Mouse (Mus musculus): Measurements from ENCODE around the gene Ccm2l.

Ccm2l gene

GRCm38 (mm10) chr2:153053896-153054295 lies 11.9 kb upstream of the Ccm2l start:
- no peak for DNase-seq

GRCm38 (mm10) chr2:153055270-153055920 lies 10.4 kb upstream of the Ccm2l start:
- no peak for DNase-seq

DNA sequence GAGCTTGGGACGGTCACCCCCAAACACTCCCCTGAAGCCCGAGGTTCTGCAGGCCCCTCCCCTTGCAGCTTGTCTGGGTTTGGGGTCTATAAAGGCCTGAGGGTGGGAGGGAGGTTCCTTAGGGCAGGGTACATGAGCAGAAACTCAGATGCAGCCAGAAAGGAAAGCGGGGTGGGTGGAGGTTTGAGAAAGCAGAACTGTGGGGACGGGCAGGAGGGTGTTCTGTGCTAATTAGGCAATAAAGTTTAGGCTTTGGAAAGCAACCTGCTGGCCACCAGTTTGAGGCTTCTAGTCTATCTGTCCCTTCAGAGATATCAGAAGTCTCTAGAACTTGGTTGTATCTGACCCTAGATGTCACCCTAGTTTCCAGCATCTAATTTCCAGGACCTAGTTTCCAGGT lies 7.4 kb upstream of the Ccm2l start:
- DNase-seq, result no peak

- DNase-seq, result no peak
Measured at GRCm38 (mm10) chr2:153060216-153060615, 5.5 kb upstream of the Ccm2l start.

DNA sequence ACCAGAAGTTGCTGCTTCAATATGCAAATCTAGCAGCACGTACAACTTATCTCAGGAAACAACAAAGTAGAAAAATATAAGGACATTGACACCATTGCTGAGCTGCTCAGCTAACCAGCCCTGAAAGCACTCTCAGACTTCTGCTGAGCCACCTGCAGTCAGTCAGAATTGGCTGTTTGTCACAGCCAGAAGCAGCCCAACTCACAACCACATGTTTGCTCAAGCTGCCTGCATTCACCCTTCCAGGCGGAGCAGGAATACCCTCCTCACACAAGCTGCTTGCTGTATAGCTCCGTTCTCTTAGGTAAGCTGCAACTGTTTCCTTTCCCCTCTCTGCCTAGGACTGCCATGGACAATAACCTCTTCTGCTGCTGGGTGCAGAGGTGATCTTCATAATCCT lies 2.4 kb upstream of the Ccm2l start:
- no peak for DNase-seq

DNA sequence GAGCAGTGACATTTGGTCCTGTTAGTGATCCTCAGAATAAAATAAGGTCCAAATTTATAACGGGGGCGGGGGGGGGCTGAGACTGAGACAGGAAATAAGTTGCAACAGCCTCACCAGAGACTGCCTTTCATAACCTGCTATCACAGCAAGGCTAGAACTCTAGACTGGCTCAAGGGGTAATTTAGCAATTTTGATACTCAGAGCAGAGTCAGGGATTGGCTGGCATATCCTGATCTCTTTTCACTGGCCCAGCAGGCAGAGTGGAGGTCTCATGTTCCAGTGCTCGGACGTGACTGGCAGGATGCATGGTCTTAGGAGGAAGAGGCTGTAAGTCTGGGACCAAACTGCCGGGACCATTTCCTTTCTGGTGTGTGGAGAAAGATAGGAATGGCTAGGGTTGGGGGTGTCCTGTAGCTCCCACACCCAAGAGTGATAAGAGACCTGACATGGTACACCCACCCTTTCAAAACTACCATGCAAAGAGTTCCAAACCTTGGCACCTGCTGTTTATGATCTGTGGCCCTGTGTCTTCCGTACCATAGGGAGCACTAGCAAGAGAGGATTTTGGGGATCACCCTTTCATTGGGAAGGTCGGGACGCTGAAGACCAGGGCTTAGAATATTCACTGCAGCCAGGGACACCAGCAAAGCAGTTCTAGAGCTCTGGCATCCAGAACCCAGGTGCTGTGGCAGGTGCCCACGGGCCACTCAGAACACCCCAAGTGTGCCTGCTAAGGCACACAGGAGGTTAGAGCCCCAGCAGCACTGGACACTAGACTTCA lies 1.4 kb upstream of the Ccm2l start:
- DNase-seq, result peak; percentile 93

DNA sequence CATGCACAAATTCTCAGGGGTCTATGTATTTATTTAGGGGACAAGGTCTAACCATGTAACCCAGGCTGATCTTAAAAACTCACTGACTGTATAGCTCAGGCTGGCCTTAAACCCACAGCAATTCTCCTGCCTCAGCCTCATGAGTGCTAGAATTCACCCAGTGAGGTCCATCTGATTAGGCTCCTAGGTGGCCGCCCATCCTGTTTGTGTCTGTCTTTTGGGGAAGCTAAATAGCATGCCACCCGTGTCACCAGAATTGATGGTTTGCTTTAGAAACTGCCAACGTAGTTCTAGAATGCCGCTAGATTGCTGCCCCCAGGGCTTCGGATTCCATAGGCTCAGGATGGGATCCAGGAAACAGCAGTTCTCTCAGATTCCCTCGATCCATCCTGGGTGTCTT lies 1.2 kb downstream of the Ccm2l start:
- DNase-seq, result peak; percentile 88

GRCm38 (mm10) chr2:153070762-153071490 lies 5.2 kb downstream of the Ccm2l start:
- DNase-seq, result no peak

GRCm38 (mm10) chr2:153071491-153072184 lies 5.9 kb downstream of the Ccm2l start:
- DNase-seq, result peak; percentile 89

- peak; percentile 86 for DNase-seq
Measured at GRCm38 (mm10) chr2:153074651-153075050, 8.9 kb downstream of the Ccm2l start.

- peak; percentile 74 for DNase-seq
Measured at GRCm38 (mm10) chr2:153075961-153076360, 10.2 kb downstream of the Ccm2l start.

DNA sequence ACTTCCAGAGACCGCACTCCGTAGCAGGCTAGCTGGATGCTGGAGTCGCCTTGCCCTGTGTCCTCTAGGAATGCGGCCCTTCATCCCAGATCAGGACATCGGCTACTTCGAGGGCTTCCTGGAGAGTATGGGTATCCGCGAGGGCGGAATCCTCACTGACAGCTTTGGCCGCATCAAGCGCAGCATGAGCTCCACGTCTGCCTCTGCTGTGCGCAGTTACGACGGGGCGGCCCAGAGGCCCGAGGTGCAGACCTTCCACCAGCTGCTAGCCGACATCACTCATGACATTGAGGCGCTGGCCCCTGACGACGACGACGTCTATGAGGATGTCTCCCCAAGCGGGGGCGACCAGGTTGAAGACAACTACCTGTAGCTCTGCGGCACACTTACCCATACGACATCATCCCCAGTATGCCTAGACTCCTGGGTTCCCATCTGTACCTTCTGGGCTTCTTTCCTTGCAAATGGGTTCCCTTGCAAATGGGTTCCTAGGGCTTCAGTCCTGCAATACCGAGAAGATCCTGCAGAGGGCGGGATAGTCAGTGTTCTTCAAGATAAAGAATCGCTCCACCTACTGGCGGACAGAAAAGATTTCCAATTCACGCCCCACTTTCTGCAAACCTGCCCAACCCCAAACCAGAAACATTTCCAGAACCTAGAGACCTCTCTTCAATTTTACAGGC lies 15.2 kb downstream of the Ccm2l start:
- peak; percentile 92 for DNase-seq

- DNase-seq, result peak; percentile 87
Measured at GRCm38 (mm10) chr2:153081866-153082265, 16.1 kb downstream of the Ccm2l start.

GRCm38 (mm10) chr2:153083275-153083674 lies 17.5 kb downstream of the Ccm2l start:
- DNase-seq, result peak; percentile 79

- peak; percentile 87 for DNase-seq
Measured at GRCm38 (mm10) chr2:153083824-153084223, 18.1 kb downstream of the Ccm2l start.

- peak; percentile 98 for DNase-seq
Measured at GRCm38 (mm10) chr2:153084261-153084976, 18.7 kb downstream of the Ccm2l start.

- peak; percentile 74 for DNase-seq
Measured at GRCm38 (mm10) chr2:153085556-153085955, 19.8 kb downstream of the Ccm2l start.

DNA sequence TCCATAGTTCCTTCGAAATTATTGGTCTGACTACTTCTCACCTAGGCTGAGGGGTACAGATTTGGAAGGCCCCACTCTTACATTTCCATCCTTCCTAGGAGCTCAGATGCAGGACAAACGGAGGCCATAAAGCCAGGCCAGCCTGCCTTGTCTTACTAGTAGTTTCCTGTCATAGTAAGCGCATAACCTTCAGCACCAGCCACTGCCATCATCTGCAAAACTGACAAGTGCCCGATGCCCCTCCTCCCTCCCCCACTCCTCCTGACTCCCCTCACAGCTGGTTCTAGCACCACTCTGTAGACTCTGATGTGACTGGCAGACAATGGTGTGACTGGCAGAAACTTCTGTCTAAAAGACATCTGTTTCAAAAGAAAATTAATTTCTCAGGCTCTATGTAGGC lies 20.4 kb downstream of the Ccm2l start:
- DNase-seq, result peak; percentile 74

GRCm38 (mm10) chr2:153087091-153087490 lies 21.3 kb downstream of the Ccm2l start:
- DNase-seq, result peak; percentile 64

DNA sequence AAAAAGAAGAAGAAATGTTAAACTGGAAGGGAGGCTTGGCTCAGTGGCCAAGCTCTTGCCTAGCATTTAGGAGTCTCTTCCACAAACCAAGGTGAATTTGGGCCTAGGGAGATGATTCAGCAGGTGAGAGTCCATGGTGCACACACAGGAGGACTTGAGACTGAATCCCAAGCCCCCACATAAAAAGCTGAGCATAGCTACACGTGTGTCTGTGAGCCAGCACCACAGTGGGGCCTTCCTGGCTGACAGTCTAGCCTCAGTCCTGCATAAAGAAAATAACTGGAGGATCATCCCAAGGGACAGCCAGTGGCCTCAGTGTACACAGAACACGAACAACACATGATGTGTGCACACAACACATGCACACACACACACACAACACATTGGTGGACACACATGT lies 23.6 kb downstream of the Ccm2l start:
- DNase-seq, result peak; percentile 64

DNA sequence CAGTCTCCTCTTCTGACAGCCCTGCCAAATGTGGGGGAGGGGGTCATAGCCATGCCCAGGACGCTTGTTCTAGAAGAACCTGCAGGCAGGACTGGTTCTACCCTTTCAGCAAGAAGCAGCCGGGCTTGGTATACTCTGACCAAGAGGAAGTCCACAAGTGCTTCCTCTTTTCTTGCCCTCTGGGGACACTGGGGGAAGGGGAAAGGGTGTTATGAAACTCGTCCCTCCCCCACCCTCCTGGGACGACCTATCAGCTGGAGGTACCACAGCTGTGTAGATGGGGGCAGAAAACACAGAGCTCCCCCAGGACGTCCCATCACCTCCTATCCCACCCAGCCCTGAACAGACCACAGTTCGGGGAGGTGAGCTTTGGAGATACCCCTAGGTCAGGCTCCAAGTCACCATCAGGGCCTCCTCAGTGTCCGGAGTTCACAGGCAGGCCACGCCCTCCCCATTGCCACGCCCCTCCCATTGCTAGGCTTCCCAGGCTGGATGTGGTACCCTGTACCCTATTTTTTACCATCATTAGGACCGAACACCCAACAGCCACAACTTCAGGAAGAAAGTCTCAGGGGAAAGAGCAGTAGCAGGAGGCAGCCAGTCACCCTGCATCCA lies 24.9 kb downstream of the Ccm2l start:
- peak; percentile 98 for DNase-seq

All from heart, adult 11 months (tissue).